Mouse (Mus musculus) intestine, embryonic 16.5 days (tissue): ENCODE measurements at regions not wholly inside any gene's neighbourhood (a gene's known extent, or its start where the extent isn't known, plus 50 kb on each side); places are given as distances from the start of the nearest gene placed in this dataset.

Experiments used
- ATAC-seq: fragments of 200-750 bp; cut with Nextera tagmentation; 2 replicates; pipeline ENCODE4 v1.8.0; 2017; ENCODE audit warnings: moderate TSS enrichment, moderate library complexity
- H3K27ac ChIP-seq: fragments of 300-500 bp; sonication (generic); 2 replicates; pipeline ENCODE4 v1.5.1; 2014; ENCODE audit warnings: mild to moderate bottlenecking, low read length
- H3K27me3 ChIP-seq: fragments of 300-500 bp; sonication (generic); replicated peaks from 2 replicates; pipeline ENCODE4 v1.6.1; 2014; ENCODE audit warnings: low read length, control low read depth, mixed read lengths; ENCODE audit not compliant: control insufficient read depth, insufficient read depth
- H3K36me3 ChIP-seq: fragments of 300-500 bp; sonication (generic); 2 replicates; pipeline ENCODE4 v1.6.1; 2014; ENCODE audit warnings: low read length, control low read depth; ENCODE audit not compliant: control insufficient read depth, insufficient read depth
- H3K4me1 ChIP-seq: fragments of 300-500 bp; sonication (generic); 2 replicates; pipeline ENCODE4 v1.6.1; 2014; ENCODE audit warnings: low read length, control low read depth, mixed read lengths; ENCODE audit not compliant: control insufficient read depth, insufficient read depth
- H3K4me2 ChIP-seq: fragments of 300-500 bp; sonication (generic); 2 replicates; pipeline ENCODE4 v1.6.1; 2014; ENCODE audit warnings: low read depth, low read length, control low read depth
- H3K4me3 ChIP-seq: fragments of 300-500 bp; sonication (generic); 2 replicates; pipeline ENCODE4 v1.5.1; 2014; ENCODE audit warnings: mild to moderate bottlenecking, low read length
- H3K9ac ChIP-seq: fragments of 300-500 bp; sonication (generic); 2 replicates; pipeline ENCODE4 v1.6.1; 2014; ENCODE audit warnings: low read depth, low read length
- H3K9me3 ChIP-seq: fragments of 300-500 bp; sonication (generic); 2 replicates; pipeline ENCODE4 v1.6.1; 2016; ENCODE audit warnings: low read length, control low read depth; ENCODE audit not compliant: control insufficient read depth
- WGBS: fragments of 180-500 bp; shearing (Covaris S2); extraction: QIAGEN DNeasy Blood & Tissue Kit; methylation state at CpG from one replicate; pipeline ENCODE4 v1.1.7; 2014; 5-methylcytosine and 5-hydroxymethylcytosine counted together

DNA sequence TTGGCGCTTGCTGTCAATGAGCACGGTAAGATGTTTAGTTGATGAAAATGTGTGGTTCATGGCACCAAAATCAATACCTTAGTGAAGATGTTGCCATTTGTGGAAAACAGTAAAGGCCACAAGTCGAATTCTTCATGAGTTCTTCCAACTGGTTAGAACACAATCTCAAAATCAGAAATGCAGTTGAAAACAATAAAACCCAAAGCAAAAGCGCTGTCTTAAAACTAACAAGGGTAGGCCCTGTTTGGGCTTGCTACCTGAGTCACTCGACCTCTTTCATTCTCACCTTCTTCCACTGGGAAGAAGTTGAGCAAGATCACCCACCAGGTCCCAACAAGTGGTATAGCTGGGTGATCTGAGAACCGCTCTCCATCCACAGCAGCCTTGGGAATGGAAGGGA is 179.1 kb downstream of the Parm1 start:
- H3K27me3 ChIP-seq: no peaks in the 10 kb centered on the region
- ATAC-seq: no peak
- H3K4me3 ChIP-seq: no peak overlapping the region
- H3K27ac ChIP-seq: no peak overlapping the region
- H3K9ac ChIP-seq: no peak overlapping the region
- H3K36me3 ChIP-seq: no peaks in the 10 kb centered on the region
- H3K4me1 ChIP-seq: no peaks in the 10 kb centered on the region
- H3K4me2 ChIP-seq: no peak overlapping the region
- no peaks in the 10 kb centered on the region for H3K9me3 ChIP-seq
- WGBS: 85% methylated on average over 6 of the region's 6 CpGs

DNA sequence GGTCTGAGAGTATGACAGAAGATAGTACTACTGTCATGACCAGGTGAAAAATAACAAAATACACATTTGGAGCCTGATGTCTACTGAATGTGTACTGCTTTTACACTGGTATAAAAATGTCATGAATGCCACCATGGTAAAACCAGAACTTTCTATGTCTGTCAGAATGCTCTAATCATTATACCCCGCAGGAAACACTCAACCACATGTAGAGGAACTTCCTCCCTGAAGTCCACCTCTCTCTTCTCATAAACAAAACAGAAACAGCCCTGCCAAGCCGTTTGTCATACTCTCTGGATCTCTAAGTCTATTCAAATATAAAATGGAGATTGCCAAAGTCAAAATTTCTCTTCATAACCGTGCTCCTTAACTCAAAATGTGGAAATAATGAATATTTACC is 178.2 kb downstream of the Parm1 start:
- no peak overlapping the region for H3K4me3 ChIP-seq
- no peaks in the 10 kb centered on the region for H3K9me3 ChIP-seq
- no peaks in the 10 kb centered on the region for H3K27me3 ChIP-seq
- no peak for ATAC-seq
- no peaks in the 10 kb centered on the region for H3K4me1 ChIP-seq
- H3K9ac ChIP-seq: no peak overlapping the region
- H3K27ac ChIP-seq: no peak overlapping the region
- H3K36me3 ChIP-seq: no peaks in the 10 kb centered on the region
- H3K4me2 ChIP-seq: no peak overlapping the region
- 71% methylated on average over 3 of the region's 3 CpGs for WGBS

DNA sequence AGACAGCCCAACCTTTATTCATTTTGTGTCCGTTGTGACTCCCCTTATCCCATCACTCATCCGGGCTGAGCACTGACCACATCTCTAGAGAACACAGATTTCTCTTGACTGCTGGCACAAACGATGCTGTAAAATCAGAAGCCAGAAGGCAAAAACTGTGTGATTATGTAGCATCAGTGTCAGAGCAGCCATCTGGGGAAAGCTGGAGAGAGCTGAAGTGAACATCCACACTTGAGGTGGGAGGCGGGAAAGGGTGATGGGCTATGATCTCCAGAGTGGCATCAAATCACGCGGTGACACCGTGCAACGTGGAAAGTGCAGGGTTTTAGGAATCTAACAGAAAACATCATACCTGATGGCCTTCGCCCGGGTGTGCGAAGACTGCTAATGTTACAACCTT is 175.9 kb downstream of the Parm1 start:
- no peaks in the 10 kb centered on the region for H3K27me3 ChIP-seq
- ATAC-seq: no peak
- WGBS: 75% methylated on average over 11 of the region's 11 CpGs
- no peak overlapping the region for H3K4me2 ChIP-seq
- no peak overlapping the region for H3K27ac ChIP-seq
- H3K36me3 ChIP-seq: no peaks in the 10 kb centered on the region
- H3K4me1 ChIP-seq: no peaks in the 10 kb centered on the region
- H3K4me3 ChIP-seq: no peak overlapping the region
- H3K9me3 ChIP-seq: no peaks in the 10 kb centered on the region
- no peak overlapping the region for H3K9ac ChIP-seq

DNA sequence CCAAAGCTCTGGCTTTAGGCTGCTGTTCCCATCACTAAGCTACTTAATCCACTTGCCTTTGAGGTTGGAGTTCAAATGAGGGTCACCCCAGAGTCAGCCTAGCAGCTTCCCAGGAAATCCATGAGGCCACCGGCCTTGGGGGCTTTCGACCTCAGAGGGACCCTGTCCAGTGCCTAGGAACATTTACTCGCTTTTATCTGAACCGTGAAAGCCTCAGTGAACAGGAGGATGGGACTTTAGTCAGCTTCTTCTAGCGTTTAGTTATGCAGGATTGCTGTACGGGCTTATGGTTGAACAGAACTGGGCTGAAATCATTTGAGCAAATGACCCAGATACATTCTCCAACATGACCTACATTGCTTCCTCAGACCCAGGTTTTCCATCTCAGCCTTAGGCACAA is 174.9 kb downstream of the Parm1 start:
- WGBS: 32% methylated on average over 6 of the region's 6 CpGs
- no peaks in the 10 kb centered on the region for H3K4me1 ChIP-seq
- no peak for ATAC-seq

DNA sequence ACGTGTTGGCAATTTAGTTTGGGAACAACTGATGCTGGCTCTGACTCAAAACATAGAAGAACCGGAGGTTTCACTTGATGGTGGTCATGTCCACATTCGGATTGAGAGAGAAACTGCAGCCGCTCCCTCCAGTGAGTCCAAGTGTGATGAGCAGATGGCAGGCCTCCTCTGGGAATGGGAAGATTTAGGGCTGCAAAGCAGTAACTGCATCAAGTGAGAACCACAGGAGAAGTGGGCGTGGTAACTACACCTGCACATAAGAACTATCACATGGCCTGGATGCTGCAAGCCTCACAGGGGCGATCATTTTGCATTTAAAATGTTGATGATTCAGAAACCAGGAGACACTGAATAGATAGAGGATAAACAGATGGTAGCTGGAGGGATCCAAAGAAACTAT is 161.3 kb downstream of the Parm1 start:
- Histone ChIP-seq H3K4me3 (no peak overlapping the region), H3K4me1 (no peaks in the 10 kb centered on the region), H3K9ac (no peak overlapping the region), H3K36me3 (no peaks in the 10 kb centered on the region), H3K27ac (no peak overlapping the region), H3K4me2 (no peak overlapping the region), H3K27me3 (no peaks in the 10 kb centered on the region), H3K9me3 (no peaks in the 10 kb centered on the region)
- WGBS: 80% methylated on average over 6 of the region's 6 CpGs
- ATAC-seq: no peak

More for the DNA sequence above, 174.9 kb downstream of the Parm1 start:
- no peaks in the 10 kb centered on the region for H3K27me3 ChIP-seq
- H3K9ac ChIP-seq: no peak overlapping the region
- H3K4me2 ChIP-seq: no peak overlapping the region
- H3K4me3 ChIP-seq: no peak overlapping the region
- H3K36me3 ChIP-seq: no peaks in the 10 kb centered on the region
- H3K9me3 ChIP-seq: no peaks in the 10 kb centered on the region
- no peak overlapping the region for H3K27ac ChIP-seq
